Comparison of ENCODE assay signal across 32 mouse cellular contexts in genomic region chr7:46365810-46366209, GRCm38 (mm10). TPM values are rescaled to one million over a fixed set of nuclear protein-coding genes. Genes with fewer than 3 reads are reported as not detected.
"Had no signal": no experiment of that assay in that cellular context is flagged by ENCODE, and none has a peak within 500 bp of the region (broad histone marks: within the 10 kb centered on the region; RNA-seq: fewer than 3 reads in every experiment).

No protein-coding gene starts in this region.

- H3K4me2 ChIP-seq: heart, embryonic 12.5 days; hindbrain, embryonic 13.5 days; hindbrain, embryonic 15.5 days; kidney, embryonic 15.5 days; limb, embryonic 13.5 days; liver, embryonic 12.5 days had no signal

- DNase-seq: gastrocnemius, postnatal 14 days; gastrocnemius, postnatal 36 days; heart, adult 18-20 months; heart, postnatal 10 days; heart, postnatal 36 days; kidney, adult 11 months; kidney, adult 2 months; kidney, adult 9 months; kidney, postnatal 14 days; kidney, postnatal 36 days had no signal

- H3K27me3 ChIP-seq: hindbrain, embryonic 15.5 days had no signal

- H3K27ac ChIP-seq: heart, embryonic 10.5 days; hindbrain, embryonic 13.5 days; hindbrain, embryonic 15.5 days; hindbrain, postnatal 0 days; kidney, embryonic 15.5 days; kidney, postnatal 0 days; left cerebral cortex, adult 2 months; limb, embryonic 13.5 days; liver, embryonic 12.5 days; liver, embryonic 14.5 days had no signal

- H3K4me1 ChIP-seq: hindbrain, embryonic 13.5 days; hindbrain, embryonic 15.5 days; kidney, embryonic 15.5 days; limb, embryonic 13.5 days; liver, embryonic 12.5 days had no signal

- H3K4me3 ChIP-seq: heart, embryonic 10.5 days; heart, embryonic 12.5 days; hindbrain, embryonic 13.5 days; hindbrain, embryonic 15.5 days; kidney, embryonic 15.5 days; left cerebral cortex, adult 2 months; limb, embryonic 13.5 days; liver, embryonic 12.5 days had no signal

- H3K9me3 ChIP-seq: heart, embryonic 10.5 days; heart, embryonic 12.5 days; hindbrain, embryonic 13.5 days; hindbrain, embryonic 15.5 days; kidney, embryonic 15.5 days; limb, embryonic 13.5 days; liver, embryonic 12.5 days had no signal

- ATAC-seq: hindbrain, postnatal 0 days; intestine, embryonic 16.5 days; liver, embryonic 12.5 days had no signal

- H3K36me3 ChIP-seq: heart, embryonic 10.5 days; heart, embryonic 12.5 days; hindbrain, embryonic 13.5 days; hindbrain, embryonic 15.5 days; kidney, embryonic 15.5 days; limb, embryonic 13.5 days; liver, embryonic 12.5 days had no signal

- H3K9ac ChIP-seq: heart, embryonic 12.5 days; hindbrain, embryonic 13.5 days; hindbrain, embryonic 15.5 days; kidney, embryonic 15.5 days; limb, embryonic 13.5 days; liver, embryonic 12.5 days; liver, embryonic 14.5 days had no signal

RNA-seq across cellular contexts. Expression of gene Myod1, which starts 10.5 kb away (rescaled TPM):
- total RNA-seq: heart, adult 18-20 months; heart, postnatal 10 days; heart, postnatal 36 days; hematopoietic stem cell, adult 5-6 weeks; layer of hippocampus, postnatal 10 days; layer of hippocampus, postnatal 25 days; left cerebral cortex, postnatal 14 days; liver, adult 2 months had no signal
- polyA plus RNA-seq: gonadal fat pad, adult 2 months; heart, embryonic 14.5 days; intestine, embryonic 14.5 days; kidney, postnatal 0 days; large intestine, adult 2 months; liver, adult 2 months had no signal

RNA-seq across cellular contexts. Expression of gene Kcnc1, which starts 30.5 kb away (rescaled TPM):
- polyA plus RNA-seq: heart, embryonic 14.5 days; heart, embryonic 16.5 days; liver, adult 2 months had no signal
